Mouse (Mus musculus) embryonic facial prominence, embryonic 14.5 days (tissue): Measurements from ENCODE around the gene Smad9. TPM values are rescaled to one million over a fixed set of nuclear protein-coding genes. Genes with fewer than 3 reads are reported as not detected.
"Not testable (repeated sequence)": the region's sequence is repeated elsewhere in the genome, so short reads cannot be mapped to it uniquely, and the experiment has no call there.

Experiments
- ATAC-seq: fragments of 200-750 bp; cut with Nextera tagmentation; 2 replicates; pipeline ENCODE4 v1.8.0; 2017; ENCODE audit warnings: low read depth, moderate number of reproducible peaks, moderate TSS enrichment
- DNase-seq: peaks from one replicate; pipeline ENCODE4 v3.0.0-alpha.2; 2015; ENCODE audit warnings: low spot score
- H3K27ac ChIP-seq: fragments of 300-500 bp; sonication (generic); replicated peaks from 2 replicates; pipeline ENCODE4 v1.5.1; 2014; ENCODE audit warnings: low read depth, mild to moderate bottlenecking, low read length, moderate library complexity
- H3K27me3 ChIP-seq: fragments of 300-500 bp; sonication (generic); replicated peaks from 2 replicates; pipeline ENCODE4 v1.6.1; 2014; ENCODE audit warnings: low read length; ENCODE audit not compliant: control insufficient read depth, insufficient read depth
- H3K36me3 ChIP-seq: fragments of 300-500 bp; sonication (generic); 2 replicates; pipeline ENCODE4 v1.6.1; 2014; ENCODE audit warnings: low read length, mixed read lengths; ENCODE audit not compliant: control insufficient read depth, insufficient read depth
- H3K4me1 ChIP-seq: fragments of 300-500 bp; sonication (generic); 2 replicates; pipeline ENCODE4 v1.6.1; 2014; ENCODE audit warnings: antibody characterized with exemption, low read length; ENCODE audit not compliant: control insufficient read depth, insufficient read depth
- H3K4me2 ChIP-seq: fragments of 300-500 bp; sonication (generic); 2 replicates; pipeline ENCODE4 v1.6.1; 2014; ENCODE audit warnings: low read depth, mild to moderate bottlenecking, low read length, moderate library complexity, mixed read lengths
- H3K4me3 ChIP-seq: fragments of 300-500 bp; sonication (generic); 2 replicates; pipeline ENCODE4 v1.5.1; 2014; ENCODE audit warnings: low read depth, mild to moderate bottlenecking, low read length
- H3K9ac ChIP-seq: fragments of 300-500 bp; sonication (generic); 2 replicates; pipeline ENCODE4 v1.6.1; 2014; ENCODE audit warnings: low read depth, mild to moderate bottlenecking, low read length, moderate library complexity, mixed read lengths
- H3K9me3 ChIP-seq: fragments of 300-500 bp; sonication (generic); 2 replicates; pipeline ENCODE4 v1.6.1; 2016; ENCODE audit warnings: low read length; ENCODE audit not compliant: control insufficient read depth
- WGBS: fragments of 180-500 bp; shearing (Covaris S2); extraction: QIAGEN DNeasy Blood & Tissue Kit; methylation state at CpG from one replicate; pipeline ENCODE4 v1.1.7; 2014; 5-methylcytosine and 5-hydroxymethylcytosine counted together
- polyA plus RNA-seq: library from polyadenylated mRNA; unstranded; fragments of >200 nt; fragmentation: Nextera tagmentation; extraction: Ambion mirVana; gene quantifications from 2 replicates; pipeline ENCODE4 v1.2.1, GENCODE M21; 2014

The Smad9 gene
- polyA plus RNA-seq, 1 experiment from 2014 or later: 2.1 TPM

DNA sequence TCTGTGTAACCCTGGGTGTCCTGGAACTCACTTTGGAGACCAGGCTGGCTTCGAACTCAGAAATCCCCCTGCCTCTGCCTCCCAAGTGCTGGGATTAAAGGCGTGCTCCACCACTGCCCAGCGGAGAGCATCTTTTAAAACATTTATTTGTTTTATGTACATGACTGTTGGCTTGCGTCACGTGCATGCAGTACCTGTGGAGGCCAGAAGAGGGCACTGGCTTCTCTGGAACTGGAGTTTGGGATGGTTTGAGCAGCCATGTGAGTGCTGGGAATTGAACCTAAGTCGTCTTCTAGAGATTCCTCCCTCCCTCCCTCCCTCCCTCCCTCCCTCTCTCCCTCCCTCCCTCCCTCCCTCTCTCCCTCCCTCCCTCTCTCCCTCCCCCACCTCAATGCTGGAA is 10.1 kb downstream of the Smad9 start:
- not testable (repeated sequence) for H3K36me3 ChIP-seq, H3K27ac ChIP-seq, H3K4me3 ChIP-seq, DNase-seq, H3K4me2 ChIP-seq, H3K4me1 ChIP-seq, H3K9me3 ChIP-seq, H3K9ac ChIP-seq, H3K27me3 ChIP-seq, ATAC-seq
- 89% methylated on average over 6 of the region's 6 CpGs for WGBS

DNA sequence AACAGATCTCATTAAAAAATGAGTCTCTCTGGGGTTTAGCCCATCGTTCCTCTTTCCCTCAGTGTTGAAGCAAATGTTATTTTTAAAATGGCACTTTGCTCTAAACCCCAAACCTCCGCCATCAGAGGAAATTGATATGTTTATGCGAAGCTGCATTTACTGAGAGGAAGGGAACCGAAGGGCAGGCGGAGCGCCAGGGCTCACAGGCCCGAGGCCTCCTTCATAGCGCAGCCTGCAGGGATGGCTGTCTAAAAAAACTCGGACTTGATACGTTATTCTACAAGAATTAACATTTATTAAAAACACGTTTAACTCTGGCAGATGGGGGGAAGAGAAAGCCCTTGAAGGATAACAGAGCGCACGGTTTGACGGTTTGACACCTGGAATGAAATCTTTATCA is 10.7 kb downstream of the Smad9 start:
- Histone ChIP-seq H3K9me3 (no peaks in the 10 kb centered on the region), H3K4me1 (no peaks in the 10 kb centered on the region), H3K4me2 (no peak overlapping the region; the same call in 1 of the 2 replicates), H3K4me3 (no peak overlapping the region), H3K27ac (no peak overlapping the region), H3K9ac (no peak overlapping the region), H3K27me3 (no peaks in the 10 kb centered on the region), H3K36me3 (no peaks in the 10 kb centered on the region)
- ATAC-seq (no peak), DNase-seq (peak; percentile 63)
- WGBS: 58% methylated on average over 14 of the region's 14 CpGs

DNA sequence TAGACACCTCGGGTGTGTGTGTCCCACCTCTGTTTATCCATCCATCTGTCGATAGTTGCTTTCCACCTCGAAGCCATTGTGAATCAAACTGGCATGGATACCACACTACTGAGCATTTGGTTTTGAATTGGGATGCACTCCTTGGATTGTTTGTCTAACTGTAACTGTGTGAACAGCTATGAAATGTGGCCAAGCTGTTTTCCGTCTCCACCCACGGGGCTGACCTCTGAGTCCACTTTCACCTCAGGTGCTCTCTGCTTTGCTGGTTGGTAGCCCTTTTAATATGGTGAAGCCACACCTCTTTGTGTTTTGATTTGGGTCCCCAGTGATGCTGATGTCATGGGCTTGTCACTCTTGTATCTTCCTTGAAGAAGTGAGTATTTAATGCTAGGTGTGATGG is 11.4 kb downstream of the Smad9 start:
- no peaks in the 10 kb centered on the region for H3K36me3 ChIP-seq
- no peak overlapping the region for H3K4me2 ChIP-seq
- no peak overlapping the region for H3K27ac ChIP-seq
- WGBS: 85% methylated on average over 5 of the region's 5 CpGs
- H3K9me3 ChIP-seq: no peaks in the 10 kb centered on the region
- no peak overlapping the region for H3K4me3 ChIP-seq
- no peaks in the 10 kb centered on the region for H3K4me1 ChIP-seq
- ATAC-seq (no peak), DNase-seq (no peak)
- no peaks in the 10 kb centered on the region for H3K27me3 ChIP-seq
- no peak overlapping the region for H3K9ac ChIP-seq

DNA sequence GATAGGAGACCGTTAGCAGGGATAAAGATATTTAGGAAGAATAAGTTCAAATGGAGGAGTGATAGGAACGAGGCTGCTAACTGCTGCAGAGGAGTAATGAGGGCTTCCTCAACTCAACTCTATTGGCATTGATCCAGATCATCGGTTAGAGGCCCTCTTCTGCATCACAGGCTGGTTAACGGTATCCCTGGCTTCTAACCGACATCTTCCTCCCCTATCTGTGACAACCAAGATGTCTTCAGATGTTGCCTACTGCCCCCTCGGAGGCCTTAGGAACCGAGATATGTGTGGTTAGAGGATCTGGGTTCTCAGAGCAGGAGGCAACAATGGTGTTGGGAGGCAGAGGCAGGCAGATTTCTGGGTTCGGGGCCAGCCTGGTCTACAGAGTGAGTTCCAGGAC is 13.2 kb downstream of the Smad9 start:
- Histone ChIP-seq H3K36me3 (no peaks in the 10 kb centered on the region), H3K27me3 (no peaks in the 10 kb centered on the region), H3K4me2 (no peak overlapping the region), H3K9ac (no peak overlapping the region), H3K9me3 (0 out of 2 replicates have a peak, but pooled peaks cover under 1% of the 10 kb centered on the region), H3K4me1 (no peaks in the 10 kb centered on the region), H3K4me3 (no peak overlapping the region), H3K27ac (no peak overlapping the region)
- no peak for ATAC-seq
- no peak for DNase-seq
- 90% methylated on average over 8 of the region's 8 CpGs for WGBS

DNA sequence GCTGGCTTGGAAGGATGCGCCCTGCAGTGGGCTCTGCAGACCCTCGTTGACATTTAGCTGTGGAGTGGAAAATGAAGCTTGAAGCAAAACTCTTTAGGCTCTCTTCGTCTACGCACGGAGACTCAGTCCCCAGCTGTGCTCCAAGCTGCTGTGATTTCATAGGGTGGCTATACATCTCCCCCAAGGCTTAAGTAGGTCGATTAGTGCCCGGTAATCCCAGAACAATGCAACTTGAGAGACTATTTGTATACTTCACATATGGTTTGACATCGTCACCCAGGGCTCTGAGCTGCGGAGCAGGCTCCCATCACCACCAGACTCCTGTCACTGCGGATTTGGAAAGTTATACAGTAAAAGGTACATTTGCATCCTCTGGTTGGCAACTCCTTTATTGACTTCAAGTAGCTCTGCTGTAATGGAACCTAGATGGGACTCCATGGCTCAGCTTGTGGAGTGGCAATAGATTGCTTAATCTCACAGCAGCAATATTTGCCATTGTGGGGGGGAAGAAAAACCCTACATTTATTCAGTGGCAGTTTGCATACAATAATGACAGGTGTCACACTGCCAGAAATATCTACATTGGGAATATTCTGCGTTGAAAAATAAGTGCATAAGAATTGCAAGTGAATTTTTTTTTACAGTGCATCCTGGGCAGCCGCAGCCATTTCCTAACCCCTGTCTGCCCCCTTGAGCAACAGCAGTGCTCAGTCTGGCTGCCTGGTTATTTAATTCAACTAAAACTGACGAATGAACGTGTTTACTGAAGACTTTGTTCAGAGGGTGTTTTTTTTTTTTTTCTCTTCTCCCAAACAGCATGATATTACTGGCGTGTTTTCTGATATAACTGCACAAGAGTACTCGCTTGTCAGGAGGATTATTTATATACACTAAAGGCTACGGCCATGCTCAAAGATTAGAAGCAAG is 14.2 kb downstream of the Smad9 start:
- DNase-seq: peak; percentile 17
- Histone ChIP-seq H3K9me3 (0 out of 2 replicates have a peak, but pooled peaks cover 3% of the 10 kb centered on the region), H3K4me1 (no peaks in the 10 kb centered on the region), H3K4me3 (no peak overlapping the region), H3K9ac (no peak overlapping the region), H3K36me3 (no peaks in the 10 kb centered on the region), H3K4me2 (no peak overlapping the region), H3K27me3 (no peaks in the 10 kb centered on the region), H3K27ac (no peak overlapping the region)
- peak; percentile 56; the same call in 1 of the 2 replicates for ATAC-seq
- WGBS: 67% methylated on average over 17 of the region's 17 CpGs

DNA sequence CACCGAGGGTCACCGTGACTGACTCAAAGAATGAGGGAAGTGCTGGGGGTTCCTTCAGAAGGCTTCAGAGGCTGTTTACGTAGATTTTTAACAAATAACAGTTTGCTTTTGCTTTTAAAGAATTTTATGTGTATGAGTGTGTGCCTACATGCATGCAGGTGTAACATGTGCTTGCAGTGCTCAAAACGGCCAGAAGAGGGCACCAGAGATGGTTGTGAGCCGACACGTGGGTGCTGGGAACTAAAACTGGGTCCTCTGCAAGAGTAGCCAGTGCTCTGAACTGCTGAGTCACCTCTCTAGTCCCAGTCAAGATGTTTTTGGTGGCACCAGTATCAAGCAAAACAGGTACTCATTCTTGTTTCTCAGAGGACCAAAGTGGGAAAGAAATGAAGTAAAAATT is 18.2 kb downstream of the Smad9 start:
- no peak overlapping the region for H3K4me3 ChIP-seq
- no peaks in the 10 kb centered on the region for H3K27me3 ChIP-seq
- H3K36me3 ChIP-seq: no peaks in the 10 kb centered on the region
- H3K4me2 ChIP-seq: no peak overlapping the region
- no peak overlapping the region for H3K9ac ChIP-seq
- ATAC-seq (no peak), DNase-seq (no peak)
- no peak overlapping the region for H3K27ac ChIP-seq
- 80% methylated on average over 6 of the region's 6 CpGs for WGBS
- no peaks in the 10 kb centered on the region for H3K4me1 ChIP-seq
- H3K9me3 ChIP-seq: 0 out of 2 replicates have a peak, but pooled peaks cover 3% of the 10 kb centered on the region

DNA sequence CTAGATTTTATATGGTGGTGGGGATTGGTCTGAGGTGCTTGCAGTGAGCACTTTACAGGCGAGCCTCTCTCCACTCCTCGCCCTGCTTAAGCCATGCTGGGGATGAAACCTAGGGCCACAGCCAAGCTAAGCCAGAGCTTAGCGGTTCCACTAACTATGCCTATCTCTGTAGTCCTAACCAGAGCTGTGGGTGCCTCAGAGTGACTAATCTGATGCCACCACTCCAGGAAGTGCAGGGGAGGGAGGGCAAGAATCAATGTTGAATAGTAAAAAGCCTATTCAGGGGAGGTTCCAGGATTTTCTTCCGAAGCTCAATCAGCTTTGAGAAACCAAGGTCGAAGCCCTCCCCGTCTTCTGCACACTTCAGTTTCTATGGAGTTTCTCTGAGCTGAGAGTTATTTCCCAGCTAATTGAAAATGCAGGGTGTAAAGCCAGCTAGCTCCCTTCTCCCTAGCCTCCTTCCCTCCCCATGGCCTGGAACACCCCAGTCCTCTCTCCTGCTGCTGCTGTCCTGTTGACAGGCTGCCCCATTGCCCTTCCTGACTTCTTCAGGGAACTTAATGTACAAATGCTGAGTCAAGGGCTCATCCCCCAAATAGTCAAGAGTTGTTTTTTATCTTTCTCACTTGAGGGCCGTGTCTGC is 20.7 kb downstream of the Smad9 start:
- H3K4me1 ChIP-seq: no peaks in the 10 kb centered on the region
- H3K9me3 ChIP-seq: 0 out of 2 replicates have a peak, but pooled peaks cover 6% of the 10 kb centered on the region
- no peak overlapping the region for H3K4me3 ChIP-seq
- no peak overlapping the region for H3K9ac ChIP-seq
- H3K27me3 ChIP-seq: no peaks in the 10 kb centered on the region
- ATAC-seq (no peak), DNase-seq (no peak)
- no peak overlapping the region for H3K4me2 ChIP-seq
- H3K36me3 ChIP-seq: 0 out of 2 replicates have a peak, but pooled peaks cover 2% of the 10 kb centered on the region
- WGBS: 76% methylated on average over 7 of the region's 7 CpGs
- no peak overlapping the region for H3K27ac ChIP-seq

DNA sequence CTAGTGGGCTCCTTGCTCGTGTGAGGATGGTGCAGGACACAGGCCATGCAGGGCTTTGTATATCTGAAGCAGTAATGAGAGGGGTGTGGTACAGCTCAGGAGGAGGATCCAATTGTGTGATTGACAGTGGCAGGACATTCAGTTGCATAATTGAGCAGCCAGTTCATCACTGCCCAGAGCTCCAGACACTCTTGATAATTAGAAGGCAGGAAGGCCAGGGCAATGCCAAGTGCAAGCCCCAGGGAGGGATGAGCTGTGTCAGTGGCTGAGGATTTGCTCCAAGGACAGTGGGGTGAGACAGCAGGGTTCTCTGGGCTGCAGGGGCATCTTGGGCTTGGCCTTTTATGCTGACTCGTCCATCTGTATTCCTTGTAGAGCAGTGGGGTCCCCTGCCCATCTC is 35.2 kb downstream of the Smad9 start:
- Histone ChIP-seq H3K36me3 (peaks cover 36% of the 10 kb centered on the region; the same call in 1 of the 2 replicates), H3K9ac (no peak overlapping the region), H3K9me3 (peaks cover 14% of the 10 kb centered on the region), H3K27me3 (no peaks in the 10 kb centered on the region), H3K4me3 (no peak overlapping the region), H3K4me1 (no peaks in the 10 kb centered on the region), H3K27ac (no peak overlapping the region), H3K4me2 (no peak overlapping the region)
- DNase-seq: no peak
- 52% methylated on average over 2 of the region's 2 CpGs for WGBS
- no peak for ATAC-seq
